Mouse (Mus musculus): Measurements from ENCODE around the gene Igll1.
"Not testable (repeated sequence)": the region's sequence is repeated elsewhere in the genome, so short reads cannot be mapped to it uniquely, and the experiment has no call there.

Gene Igll1

DNA sequence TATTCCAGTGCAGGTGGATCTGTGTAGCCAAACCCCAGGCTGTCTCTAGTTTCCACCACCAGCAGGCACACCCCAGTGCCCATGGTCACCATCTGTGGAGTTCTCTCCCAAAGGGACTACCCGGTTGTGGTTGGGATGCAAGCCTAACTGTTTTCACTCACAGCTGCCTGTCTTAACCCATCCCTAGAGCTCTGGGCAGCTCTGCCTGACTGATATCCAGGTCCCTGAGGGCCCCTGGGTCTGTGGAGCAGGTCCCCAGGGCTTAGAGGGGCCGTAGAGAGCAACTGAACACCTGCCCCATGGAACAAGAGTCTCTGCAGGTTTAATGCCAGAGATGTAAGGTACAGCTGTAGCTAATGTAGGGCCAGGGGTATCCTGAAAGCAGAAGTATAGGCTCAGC is at the start of gene Igll1:
Gene Igll1 (minus strand): TSS at position 8 of the 400 bp plus-strand sequence.
- no peak for DNase-seq

DNA sequence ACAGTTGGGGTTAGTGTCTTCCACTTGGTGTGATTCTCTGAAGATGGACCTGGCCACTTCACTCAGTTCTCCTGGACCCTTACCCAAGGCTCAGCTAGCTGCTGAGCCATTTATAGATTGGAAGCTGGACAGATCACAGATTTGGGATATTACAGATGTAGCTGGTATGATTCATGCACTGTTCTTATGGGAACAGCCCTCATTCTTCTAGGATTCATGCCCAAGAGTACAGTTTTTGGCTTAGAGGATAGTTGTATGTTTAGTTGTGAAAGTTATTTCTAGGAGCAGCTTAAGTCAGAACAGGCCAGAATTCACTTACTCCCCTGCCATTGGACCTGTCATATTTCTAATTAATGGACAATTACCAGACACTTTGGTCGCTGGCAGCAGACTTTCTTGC is 49.7 kb upstream of the Igll1 start:
- no peak for DNase-seq

DNA sequence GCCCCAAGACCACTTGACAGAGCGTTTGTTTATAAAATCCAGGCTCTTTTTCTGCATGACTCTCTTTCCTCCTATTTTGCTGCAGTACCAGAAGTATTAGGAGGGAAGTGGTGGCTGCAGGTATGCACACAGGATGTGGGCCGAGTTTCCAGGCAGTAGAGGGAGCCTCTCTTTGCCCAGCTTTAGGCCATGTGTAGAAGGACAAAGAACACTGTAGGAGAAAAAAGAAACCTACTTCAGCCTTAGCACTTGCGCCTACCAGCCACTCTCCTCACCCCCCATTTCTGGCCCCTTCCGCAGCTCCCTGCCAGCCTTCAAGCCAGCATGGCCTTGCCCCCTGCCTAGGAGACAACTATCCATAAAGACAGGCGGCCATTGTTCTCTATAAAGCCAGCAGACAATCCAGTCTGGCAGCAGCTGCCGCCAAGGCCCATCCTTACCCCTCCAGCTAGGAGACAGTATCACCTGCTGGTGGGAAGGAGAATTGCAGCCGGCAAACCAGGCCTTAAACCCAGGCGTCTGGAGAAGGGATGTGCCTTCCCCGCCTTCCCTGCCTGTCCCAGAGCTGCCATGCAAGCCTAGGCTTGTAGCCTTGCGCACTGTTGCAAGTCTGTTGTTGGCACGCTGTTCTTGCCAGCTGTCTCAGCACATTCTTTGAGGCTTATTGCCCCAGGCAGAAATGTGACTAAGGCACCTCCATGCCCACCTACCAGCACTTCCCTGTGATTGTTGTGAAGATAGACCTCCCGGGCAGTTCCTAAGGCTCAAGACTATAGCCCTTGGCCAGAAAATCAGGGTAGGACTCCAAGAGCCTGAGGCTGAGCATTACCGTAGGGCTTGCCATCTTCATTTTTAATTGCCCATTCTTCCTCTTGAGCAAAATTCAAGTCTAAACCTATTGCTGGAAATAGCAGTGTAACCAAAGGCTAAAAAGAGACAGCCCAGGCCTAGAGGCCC is 48.1 kb upstream of the Igll1 start:
- peak; percentile 71 to 80 for DNase-seq

DNA sequence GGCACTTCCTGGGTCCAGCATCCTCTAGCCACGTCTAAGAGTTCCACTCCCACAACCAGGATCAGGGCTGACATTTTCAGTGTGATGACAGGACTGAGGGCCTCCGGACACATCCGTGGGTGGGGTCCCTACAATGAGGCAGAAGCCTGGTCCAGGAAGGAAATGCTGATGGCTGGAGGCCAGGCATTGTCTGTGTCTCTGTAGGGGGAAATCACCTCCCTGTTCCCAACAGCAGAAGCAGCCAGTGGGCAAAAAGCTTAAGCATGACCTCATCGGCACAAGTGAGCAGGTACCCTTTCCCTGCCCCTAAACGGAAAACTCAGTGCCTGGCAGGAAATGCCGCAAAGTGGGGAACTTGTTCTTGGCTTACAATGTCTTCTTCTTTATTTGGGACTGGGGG is 44.0 kb upstream of the Igll1 start:
- no peak for DNase-seq

DNA sequence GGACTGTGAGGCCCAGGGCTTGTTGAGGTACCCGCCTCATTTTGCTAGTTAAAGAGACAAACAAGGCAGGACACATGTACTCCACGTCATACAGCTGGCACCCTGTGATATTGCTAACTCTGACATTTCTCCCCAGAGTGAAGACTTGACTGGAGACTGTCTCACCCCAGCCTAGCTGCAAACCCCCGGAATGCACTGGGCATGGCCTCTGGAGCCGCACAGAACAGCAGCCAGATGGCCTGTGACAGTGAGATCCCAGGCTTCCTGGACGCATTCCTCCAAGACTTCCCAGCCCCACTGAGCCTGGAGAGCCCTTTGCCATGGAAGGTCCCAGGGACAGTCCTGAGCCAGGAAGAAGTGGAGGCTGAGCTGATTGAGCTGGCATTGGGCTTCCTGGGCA is 39.4 kb upstream of the Igll1 start:
- no peak for DNase-seq

DNA sequence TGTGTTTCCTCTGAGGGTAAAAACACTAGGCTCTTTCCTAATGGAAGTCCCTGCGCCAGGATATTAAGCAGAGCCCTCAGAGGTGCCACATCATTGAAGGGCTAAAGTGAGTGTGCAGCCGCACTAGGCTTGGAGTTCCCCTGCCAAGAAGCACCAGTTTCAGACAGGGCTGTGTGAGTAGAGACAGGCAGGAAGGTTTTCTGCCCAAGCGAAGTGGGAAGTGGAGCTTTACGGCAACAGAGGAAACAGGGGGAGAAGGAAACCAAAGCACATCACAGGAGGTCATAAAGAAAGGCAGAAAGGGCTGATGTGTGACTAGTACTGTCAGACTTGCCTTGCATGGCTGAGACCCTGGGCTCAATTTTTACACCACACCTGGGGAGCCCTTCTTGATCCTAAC is 38.5 kb upstream of the Igll1 start:
- no peak for DNase-seq

DNA sequence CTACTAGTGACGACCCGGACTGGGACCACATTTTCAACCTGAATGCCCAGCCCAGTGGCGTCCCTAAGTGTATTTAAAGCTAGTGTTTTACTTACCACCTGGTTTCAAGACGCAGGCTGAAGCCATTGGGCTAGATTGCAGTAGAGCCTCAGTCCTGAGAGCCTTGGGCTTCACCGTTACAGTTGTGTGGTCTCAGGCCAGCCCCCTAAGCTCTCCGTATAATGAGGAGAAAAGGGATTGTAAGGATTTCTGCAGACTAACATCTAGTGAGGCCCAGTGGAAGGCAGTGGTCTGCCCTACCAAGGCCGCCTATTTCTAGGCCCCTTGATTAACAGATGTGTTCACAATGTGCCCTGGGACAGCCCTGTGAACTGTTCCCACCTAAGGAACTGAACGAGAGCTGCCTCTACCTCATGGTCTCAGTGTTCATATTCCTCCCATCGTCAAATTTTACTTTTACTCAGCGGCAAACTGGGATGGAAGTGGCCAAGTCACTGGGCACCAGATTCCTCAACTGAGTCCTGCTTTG is 33.3 kb upstream of the Igll1 start:
- DNase-seq, result no peak

DNA sequence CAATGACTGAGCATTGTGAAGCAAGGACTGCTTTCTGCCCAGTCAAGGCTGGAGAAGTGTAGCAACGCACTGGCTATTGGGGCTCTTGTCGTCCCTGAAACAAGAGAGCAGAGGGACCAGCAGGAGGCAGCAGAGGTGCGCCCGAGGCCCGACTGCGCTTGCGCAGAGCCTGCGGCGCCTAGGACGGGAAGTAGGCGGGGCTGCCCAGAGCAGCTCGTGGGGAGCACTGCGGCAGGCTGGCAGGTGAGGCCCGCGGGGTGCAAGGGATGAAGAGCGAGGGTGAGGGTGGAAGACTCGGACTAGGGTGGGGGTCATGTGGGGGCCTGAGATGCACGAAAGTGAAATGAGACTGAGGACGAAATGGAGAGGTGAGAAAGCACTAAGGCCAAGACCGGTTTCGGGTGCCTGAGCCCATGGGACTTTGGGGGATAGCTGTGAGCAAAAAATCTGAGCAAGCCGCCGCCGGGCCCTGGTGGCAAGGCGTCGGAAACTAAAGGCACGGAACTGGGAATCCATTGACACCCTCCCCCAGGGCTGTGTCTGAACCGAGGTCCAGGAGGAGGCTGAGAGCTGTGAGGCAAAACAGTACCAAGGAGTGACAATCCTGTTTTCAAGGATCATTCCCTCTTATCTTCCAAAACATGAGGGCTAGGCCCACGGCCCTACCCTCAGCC is 32.7 kb upstream of the Igll1 start, which contains the start of gene Ppm1f:
Gene Ppm1f (plus strand): TSS at position 88 of the 674 bp plus-strand sequence.
- DNase-seq, result peak; percentile 93 to 97

DNA sequence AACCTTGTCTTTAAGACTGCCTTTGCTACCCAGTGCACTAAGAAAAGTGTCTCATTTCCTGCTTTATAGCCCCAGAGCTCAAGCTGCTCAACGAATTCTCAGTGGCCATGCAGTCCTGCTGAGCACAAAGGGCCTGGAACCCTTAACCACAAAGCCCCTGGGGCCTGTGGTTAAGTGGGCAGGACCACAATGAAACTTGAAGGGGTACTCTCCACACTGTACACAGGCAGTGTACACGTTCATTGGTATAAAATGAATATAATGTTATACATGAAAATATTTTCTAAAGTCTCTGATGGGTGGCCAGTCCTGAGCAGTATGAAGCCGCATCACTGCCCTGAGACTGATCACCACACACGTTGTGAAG is 32.2 kb upstream of the Igll1 start:
- DNase-seq, result no peak

DNA sequence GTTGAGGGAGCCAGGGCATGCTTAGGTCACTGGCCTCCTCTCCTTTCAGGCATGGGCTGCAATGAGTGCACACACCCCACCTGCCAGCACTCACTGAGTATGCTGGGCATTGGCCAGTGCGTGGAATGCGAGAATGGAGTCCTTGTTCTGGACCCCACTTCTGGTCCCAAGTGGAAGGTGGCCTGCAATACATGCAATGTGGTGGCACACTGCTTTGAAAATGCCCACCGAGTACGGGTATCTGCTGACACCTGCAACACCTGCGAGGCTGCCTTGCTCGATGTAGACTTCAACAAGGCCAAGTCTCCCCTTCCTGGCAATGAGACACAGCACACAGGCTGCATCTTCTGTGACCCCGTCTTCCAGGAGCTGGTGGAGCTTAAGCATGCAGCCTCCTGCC is 28.6 kb upstream of the Igll1 start:
- no peak for DNase-seq

DNA sequence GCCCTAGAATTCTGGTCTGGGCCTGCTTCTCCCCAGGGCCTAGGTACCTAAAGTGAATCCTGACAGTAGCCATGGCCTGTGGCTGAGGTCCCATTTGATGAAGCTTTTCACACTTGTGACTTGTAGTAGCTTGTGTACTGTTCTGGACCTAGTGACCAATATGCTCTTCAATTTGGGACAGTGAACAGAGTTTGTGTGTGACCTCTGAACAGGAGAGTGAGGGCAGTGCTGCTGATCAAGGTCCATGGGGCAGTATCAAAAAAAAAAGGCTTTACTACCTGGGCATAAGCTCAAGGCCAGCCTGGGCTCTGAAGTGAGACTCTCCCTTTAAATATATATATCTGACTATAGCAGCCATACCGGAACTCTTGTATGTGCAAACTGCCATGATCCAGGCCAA is 24.6 kb upstream of the Igll1 start:
- no peak for DNase-seq

DNA sequence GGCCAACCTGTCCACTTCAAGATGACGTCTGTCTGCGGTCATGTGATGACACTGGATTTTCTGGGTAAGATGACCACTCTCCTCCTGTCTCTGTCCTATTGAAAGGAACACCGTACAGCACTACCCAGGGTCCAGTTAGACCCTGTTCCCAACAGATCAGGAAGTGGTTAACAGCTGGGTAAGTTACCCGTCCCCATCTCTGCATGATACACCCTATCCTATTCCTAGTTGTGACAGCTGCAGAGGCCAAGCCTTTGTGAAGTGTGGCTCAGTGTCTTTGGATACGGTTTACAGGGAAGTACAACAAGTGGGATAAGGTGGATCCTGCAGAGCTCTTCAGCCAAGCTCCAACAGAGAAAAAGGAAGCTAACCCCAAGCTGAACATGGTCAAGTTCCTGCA is 15.2 kb upstream of the Igll1 start:
- no peak for DNase-seq

DNA sequence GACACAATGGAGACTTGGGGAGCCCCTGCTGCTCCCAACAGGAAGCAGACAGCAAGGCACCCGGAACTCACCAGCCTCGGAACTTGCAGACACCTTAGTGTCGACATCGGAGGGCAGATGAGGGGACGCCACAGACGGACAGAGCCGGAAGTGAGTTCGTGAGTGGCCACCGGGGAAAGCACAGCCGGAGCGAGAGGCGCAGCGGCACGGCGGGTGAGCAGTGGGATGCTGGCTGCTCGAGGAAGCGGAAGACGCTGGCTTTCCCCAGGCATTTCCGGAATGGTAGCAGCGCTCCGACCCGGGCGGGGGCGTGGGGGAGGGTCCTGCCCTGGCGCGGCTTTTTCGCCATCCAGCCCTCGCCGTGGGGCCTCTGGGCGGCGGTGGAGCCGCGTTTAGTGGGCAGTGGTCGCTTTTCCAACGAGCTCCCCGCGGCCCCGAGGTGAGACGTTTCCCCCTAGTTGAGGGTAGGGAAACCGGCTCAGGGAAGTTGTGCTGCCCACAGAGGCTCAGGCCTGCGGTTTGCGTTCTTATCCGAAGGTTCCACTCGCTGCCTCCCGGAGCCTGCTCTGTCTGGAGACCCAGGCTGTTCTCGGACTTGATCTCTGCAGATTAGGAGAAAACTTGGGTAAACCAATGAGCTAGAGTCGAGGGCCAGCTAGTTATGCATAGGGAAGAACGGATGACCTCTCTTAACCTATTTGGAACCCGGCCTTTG is 7.0 kb upstream of the Igll1 start, which contains the start of the genes Top3b and Vpreb1:
Gene Top3b (plus strand): TSS at position 120 of the 715 bp plus-strand sequence.
Gene Vpreb1 (minus strand): TSS at position 227 of the 715 bp plus-strand sequence.
- peak; percentile 82 to 87 for DNase-seq

DNA sequence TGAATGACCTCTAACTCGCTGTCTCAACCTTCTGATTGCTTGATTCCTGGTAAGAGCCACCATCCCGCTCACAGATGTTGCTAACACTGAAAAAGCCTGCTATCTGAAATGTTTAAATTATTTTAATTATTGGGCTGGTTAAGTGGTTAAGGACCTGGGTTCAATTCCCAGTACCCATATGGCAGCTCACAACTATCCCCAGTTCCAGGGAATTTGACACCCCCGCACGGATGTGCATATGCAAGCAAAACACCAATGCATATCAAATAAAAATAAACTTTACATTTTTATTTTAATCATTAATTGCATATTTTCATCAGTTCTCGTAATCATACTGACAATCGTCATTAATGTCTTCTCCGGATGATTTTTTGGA is 6.4 kb upstream of the Igll1 start:
- no peak for DNase-seq

DNA sequence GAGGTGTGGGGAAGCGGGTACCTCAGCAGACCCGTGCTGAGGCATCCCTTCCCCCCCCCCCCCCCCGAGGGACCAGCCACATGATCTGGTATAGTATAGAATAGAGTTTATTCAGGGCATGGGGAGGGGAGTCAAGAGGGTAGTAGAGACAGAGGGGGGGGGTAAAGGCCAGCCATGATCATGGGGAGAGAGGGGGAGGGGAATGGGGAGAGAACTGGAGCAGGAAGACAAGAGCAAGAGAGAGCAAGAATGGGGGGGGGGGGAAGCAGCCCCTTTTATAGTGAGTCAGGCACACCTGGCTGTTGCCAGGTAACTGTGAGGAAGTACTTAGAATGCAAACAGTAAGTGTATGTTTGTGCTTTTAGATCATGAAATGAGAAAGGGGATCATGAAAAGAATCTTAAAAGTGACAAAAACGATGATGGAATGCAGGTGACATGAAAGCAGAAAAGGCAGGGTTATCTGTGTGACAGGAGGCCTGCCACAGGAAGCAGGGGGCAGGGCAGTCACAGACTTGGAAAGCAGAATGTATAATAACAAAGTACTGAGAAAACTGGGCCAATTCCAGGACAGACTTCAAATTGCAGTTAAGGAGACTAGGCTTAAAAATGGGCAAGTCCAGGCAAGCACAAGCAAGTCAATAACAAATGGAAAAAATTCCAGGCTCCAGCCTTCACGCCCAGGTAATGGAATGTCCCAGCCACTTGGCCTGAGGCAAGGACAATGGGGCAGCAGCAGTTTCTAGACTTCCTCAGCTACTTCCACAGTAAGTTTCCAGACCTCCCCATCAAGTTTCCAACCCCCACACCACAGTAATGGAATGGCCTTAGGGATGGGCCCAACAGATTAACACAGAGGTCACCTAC is 2.1 kb upstream of the Igll1 start:
- no peak for DNase-seq

DNA sequence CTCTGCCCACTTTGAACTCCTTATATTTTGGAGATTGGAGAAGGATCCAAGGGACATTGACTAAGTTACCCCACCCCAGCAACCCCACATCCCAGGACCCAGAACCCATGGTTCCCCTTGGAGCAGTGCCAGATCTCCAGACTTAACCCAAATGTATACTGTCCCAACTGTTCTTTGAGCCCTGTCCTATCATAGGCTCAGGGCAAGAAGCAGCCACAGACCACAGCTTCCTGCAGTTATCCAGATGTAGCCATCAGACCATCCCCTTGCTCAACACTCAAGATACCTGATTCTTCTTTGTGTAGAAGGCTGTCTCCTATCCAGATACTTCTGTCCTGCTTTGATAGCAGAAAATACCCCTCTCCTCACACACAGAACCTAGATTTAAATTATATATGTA is 1.4 kb upstream of the Igll1 start:
- no peak for DNase-seq

DNA sequence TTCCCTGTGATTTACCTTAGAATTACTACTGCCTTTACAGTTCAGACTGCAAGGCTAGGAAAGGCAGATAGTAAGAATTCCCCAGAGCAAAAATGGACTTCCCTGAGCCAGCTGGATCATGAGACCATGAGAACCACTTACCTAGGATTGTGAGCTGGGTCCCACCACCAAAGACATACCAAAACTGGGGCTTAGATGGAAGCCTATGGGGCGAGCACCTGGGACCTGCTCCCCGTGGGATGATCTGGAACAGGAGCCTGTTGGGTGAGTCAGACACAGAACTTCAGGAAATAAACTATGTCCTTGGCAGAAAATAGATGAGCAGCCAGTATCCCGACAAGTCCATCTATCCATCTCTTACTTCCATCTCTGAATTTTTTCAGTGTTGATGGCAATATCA is 1.5 kb downstream of the Igll1 start:
- DNase-seq, result no peak

DNA sequence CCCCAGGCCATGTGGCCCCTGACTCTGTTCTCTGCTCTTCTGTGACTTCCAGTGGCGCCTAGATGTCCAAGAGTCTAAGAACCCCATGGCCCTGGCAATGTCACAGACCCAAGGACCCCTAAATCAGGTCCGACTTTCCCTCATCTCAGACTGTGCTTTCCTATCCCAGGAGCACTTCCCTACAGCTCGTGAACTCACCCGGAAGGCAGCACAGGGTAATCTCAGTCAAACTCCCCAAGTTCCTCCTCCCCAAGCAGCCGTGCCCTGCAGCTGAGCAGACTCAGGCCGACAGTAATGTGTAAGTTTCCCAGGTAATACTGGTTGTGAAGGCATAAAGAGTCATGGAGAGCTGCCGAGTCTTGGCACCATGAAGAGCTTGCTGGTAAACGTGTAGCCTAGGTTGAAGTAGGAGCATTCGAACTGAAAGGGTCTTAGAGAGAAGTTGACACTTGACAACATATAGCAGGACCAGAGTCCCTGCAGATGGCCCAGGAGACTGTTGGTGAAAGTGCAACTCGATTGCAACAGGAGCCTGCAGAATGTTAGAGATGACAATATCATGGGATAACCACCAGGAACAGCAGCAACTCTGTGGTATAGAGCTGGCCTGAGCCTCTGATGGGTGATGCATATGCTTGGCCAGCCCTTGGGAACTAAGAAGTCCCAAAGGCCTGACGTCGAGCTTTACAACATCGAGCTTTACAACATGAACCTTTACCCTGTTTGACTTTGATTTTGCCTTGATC is 6.9 kb downstream of the Igll1 start:
- no peak for DNase-seq

DNA sequence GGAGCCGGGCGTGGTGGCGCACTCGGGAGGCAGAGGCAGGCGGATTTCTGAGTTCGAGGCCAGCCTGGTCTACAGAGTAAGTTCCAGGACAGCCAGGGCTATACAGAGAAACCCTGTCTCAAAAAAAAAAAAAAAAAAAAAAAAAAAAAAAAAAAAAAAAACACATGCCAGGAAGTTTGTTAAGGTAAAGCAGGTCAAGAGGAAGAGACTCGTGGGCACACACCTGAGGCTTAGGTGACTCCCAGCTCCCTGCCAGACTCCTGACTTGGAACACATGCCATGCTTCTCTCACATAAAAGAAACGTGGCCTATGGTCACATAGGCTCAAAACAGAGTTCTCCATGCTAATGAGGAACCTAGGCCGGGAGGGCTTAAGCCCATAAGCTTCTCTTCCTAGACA is 7.7 kb downstream of the Igll1 start:
- not testable (repeated sequence) for DNase-seq

DNA sequence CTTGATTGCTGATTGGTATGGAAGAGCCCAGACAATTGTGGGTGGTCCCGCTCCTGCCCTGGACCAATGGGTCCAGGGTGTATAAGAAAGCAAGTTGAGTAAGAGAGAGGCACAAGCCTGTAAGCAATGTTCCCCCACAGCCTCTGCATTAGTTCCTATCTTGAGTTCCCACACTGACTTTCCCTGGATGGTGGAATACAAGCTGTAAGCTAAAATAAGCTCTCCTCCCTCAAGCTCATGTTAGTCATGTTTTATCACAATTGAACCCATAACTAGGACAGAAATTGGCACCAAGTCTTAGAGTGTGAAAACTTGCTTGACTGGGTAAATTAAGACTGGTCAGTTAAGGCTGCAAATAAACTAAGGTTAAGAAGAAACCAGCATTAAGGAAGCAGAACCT is 8.2 kb downstream of the Igll1 start:
- DNase-seq, result no peak

DNA sequence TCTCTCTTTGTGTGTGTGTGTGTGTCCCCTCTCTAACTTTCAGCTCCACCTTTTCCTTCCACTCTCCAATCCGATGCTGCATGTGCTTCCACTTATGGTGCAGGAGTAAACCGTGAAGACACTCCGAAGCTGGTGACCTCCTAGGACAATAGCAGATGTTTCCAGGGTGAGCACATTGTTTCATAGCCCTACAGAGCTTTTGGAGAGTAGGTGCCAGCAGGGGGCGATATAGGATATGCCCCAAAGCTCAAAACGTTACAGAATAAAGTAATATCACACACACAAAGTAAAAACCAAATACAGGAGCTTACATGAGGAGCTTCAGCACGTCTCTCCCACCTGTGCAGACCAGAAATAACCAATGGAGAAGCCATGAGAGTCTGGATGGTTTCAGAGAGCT is 8.9 kb downstream of the Igll1 start:
- peak; percentile 17 to 38 for DNase-seq
